Comparison of ENCODE assay signal across 11 mouse cellular contexts in the genomic region with DNA sequence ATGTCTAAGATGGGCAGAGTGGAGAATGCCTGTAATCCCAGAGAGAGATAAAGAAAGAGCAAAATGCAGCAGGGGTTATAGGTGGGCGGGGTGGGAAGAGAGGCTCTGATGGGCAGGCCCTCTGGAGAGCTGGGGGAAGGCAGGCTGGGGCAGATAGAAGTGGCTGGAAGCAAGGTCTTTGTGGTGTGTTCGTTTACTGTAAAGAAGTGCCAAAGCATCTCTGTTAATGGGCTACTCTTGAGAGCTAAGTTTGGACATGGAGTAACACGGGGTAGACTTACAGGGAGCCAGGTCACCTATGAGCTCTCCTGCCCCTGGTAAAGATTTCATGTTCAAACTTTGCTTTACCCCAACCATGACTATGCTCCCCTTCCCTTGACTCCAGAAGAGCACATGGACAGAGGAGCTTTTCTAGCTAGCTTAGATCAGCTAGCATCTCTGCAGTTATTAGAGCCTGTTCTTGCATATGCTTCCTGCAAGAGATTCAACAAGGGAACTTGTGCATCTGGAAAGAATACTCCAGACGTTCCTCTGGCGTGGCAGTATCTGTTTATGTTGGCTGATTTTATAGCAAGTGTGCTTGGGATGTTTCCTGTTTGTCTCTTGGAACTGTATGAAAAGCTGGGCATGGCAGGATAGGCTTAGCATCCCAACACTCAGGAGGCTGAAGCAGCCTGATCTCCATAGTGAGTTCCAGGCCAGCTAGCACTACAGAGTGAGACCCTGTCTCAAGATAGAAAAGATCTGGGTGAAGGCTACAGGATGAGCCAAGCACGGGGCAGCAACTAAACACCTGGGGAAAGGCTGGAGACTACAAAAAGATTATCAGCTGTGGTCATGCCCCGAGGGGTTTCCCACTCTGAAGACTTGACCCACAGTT.
A peak's percentile ranks its signal among the peaks of the same experiment; 100 is the strongest.
DNase-seq lines count a peak whose midpoint lies in the region; ATAC-seq and TF ChIP-seq lines count a peak whose summit lies in the region.
"Had no signal": no experiment of that assay in that cellular context is flagged by ENCODE, and none has a peak within 500 bp of the region (broad histone marks: within the 10 kb centered on the region; RNA-seq: fewer than 3 reads in every experiment).

No protein-coding gene starts in this region.

- WGBS in kidney, postnatal 0 days = 57% methylated on average over 7 of the region's 7 CpGs
- WGBS in embryonic facial prominence, embryonic 12.5 days = 61% methylated on average over 7 of the region's 7 CpGs

- DNase-seq in kidney, postnatal 0 days (ENCODE audit: low spot score) = no peak
- no peak for DNase-seq in kidney, adult 9 months
- DNase-seq in NIH3T3 (ENCODE audit: low read depth) = peak; percentile 14
- peak; percentile 25 to 27 for DNase-seq in heart, postnatal 10 days
- no peak for DNase-seq in adrenal gland, postnatal 36 days
- DNase-seq in left cerebral cortex, adult 2 months (ENCODE audit: extremely low spot score in 1 of 2, low spot score in 2 of 2) = no peak
- DNase-seq: midbrain, embryonic 14.5 days; thymus, postnatal 36 days had no signal

- no peaks in the 10 kb centered on the region for H3K9me3 ChIP-seq in kidney, postnatal 0 days (replicated peaks; ENCODE audit: low read length)
- H3K9me3 ChIP-seq in embryonic facial prominence, embryonic 12.5 days = no peaks in the 10 kb centered on the region
- H3K9me3 ChIP-seq: limb, embryonic 13.5 days had no signal

- H3K36me3 ChIP-seq in kidney, postnatal 0 days (ENCODE audit: insufficient read depth, low read length) = no peaks in the 10 kb centered on the region
- no peaks in the 10 kb centered on the region for H3K36me3 ChIP-seq in embryonic facial prominence, embryonic 12.5 days
- H3K36me3 ChIP-seq: limb, embryonic 13.5 days had no signal

- peak overlapping the region; percentile 95 for H3K27ac ChIP-seq in kidney, postnatal 0 days
- 0 out of 2 replicates have a peak overlapping the region, but pooled peaks have one; percentile 36 for H3K27ac ChIP-seq in embryonic facial prominence, embryonic 12.5 days
- H3K27ac ChIP-seq in left cerebral cortex, adult 2 months = no peak overlapping the region
- H3K27ac ChIP-seq: limb, embryonic 13.5 days had no signal

- no peak overlapping the region for H3K4me2 ChIP-seq in kidney, postnatal 0 days (ENCODE audit: low read length)
- no peak overlapping the region for H3K4me2 ChIP-seq in embryonic facial prominence, embryonic 12.5 days (replicated peaks)
- H3K4me2 ChIP-seq: limb, embryonic 13.5 days had no signal

- no peak overlapping the region for H3K4me3 ChIP-seq in kidney, postnatal 0 days (replicated peaks; ENCODE audit: low read depth, low read length)
- H3K4me3 ChIP-seq in embryonic facial prominence, embryonic 12.5 days = no peak overlapping the region
- H3K4me3 ChIP-seq in left cerebral cortex, adult 2 months = no peak overlapping the region
- H3K4me3 ChIP-seq: limb, embryonic 13.5 days had no signal

- H3K9ac ChIP-seq in kidney, postnatal 0 days (ENCODE audit: low read depth, low read length) = no peak overlapping the region
- H3K9ac ChIP-seq in embryonic facial prominence, embryonic 12.5 days = no peak overlapping the region
- H3K9ac ChIP-seq: limb, embryonic 13.5 days had no signal

- no peaks in the 10 kb centered on the region for H3K27me3 ChIP-seq in kidney, postnatal 0 days (ENCODE audit: insufficient read depth, low read length)
- H3K27me3 ChIP-seq in embryonic facial prominence, embryonic 12.5 days = no peaks in the 10 kb centered on the region

- no peak for ATAC-seq in kidney, postnatal 0 days (replicated peaks; ENCODE audit: low FRiP score, low read depth)
- no peak for ATAC-seq in embryonic facial prominence, embryonic 12.5 days (ENCODE audit: insufficient number of reproducible peaks, insufficient read depth, low FRiP score, low TSS enrichment)
- ATAC-seq: forebrain, embryonic 16.5 days had no signal

- TF ChIP-seq CTCF in kidney, postnatal 0 days (IDR thresholded peaks at IDR 0.05; ENCODE audit: low read depth) = no peak
- no peak for TF ChIP-seq CTCF in left cerebral cortex, adult 2 months (IDR thresholded peaks at IDR 0.05)

- intact Hi-C loops in heart, postnatal 10 days (cut with DNase I) = loop anchor here (5.0 kb wide), 1 partner anchor 37 kb away; no protein-coding TSS in a partner anchor
- intact Hi-C loops in left cerebral cortex, adult 2 months (cut with DNase I) = no loop called here

- peaks cover 52% of the 10 kb centered on the region for H3K4me1 ChIP-seq in kidney, postnatal 0 days (replicated peaks; ENCODE audit: insufficient read depth, low read length)
- H3K4me1 ChIP-seq in embryonic facial prominence, embryonic 12.5 days = peaks cover 51% of the 10 kb centered on the region

Comparison
In these comparisons a context has a peak if more than half of its experiments do, and no peak if none do; other contexts are left out.
1. DNase-seq: peak in NIH3T3 (single experiment) and heart, postnatal 10 days (2 of 2); none in kidney, postnatal 0 days (single experiment), kidney, adult 9 months (single experiment), adrenal gland, postnatal 36 days (0 of 2) and left cerebral cortex, adult 2 months (0 of 2).